Mouse (Mus musculus): ENCODE data around the gene Hoxa1. TPM values are rescaled to one million over a fixed set of nuclear protein-coding genes. Genes with fewer than 3 reads are reported as not detected.

Gene Hoxa1
- total RNA-seq, 2 experiments from 2014 or later: 0.19 to 0.23 TPM

DNA sequence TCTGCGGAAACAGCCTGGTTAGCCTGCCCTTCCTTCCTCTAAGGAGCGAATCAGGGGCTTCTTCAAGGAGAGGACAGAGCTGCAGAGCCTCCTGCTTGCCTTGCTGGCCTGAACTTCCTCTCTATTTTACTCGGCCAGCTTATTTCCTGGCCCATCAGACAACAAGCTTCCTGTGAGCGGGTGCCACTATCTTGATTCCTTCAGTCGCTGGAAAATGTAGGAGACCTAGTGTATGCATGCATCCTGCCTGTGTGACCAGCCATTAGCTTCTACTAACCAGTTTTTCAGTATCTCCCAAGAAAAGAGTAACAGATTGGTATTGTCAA lies 12.7 kb upstream of the Hoxa1 start:
- no peak for DNase-seq

DNA sequence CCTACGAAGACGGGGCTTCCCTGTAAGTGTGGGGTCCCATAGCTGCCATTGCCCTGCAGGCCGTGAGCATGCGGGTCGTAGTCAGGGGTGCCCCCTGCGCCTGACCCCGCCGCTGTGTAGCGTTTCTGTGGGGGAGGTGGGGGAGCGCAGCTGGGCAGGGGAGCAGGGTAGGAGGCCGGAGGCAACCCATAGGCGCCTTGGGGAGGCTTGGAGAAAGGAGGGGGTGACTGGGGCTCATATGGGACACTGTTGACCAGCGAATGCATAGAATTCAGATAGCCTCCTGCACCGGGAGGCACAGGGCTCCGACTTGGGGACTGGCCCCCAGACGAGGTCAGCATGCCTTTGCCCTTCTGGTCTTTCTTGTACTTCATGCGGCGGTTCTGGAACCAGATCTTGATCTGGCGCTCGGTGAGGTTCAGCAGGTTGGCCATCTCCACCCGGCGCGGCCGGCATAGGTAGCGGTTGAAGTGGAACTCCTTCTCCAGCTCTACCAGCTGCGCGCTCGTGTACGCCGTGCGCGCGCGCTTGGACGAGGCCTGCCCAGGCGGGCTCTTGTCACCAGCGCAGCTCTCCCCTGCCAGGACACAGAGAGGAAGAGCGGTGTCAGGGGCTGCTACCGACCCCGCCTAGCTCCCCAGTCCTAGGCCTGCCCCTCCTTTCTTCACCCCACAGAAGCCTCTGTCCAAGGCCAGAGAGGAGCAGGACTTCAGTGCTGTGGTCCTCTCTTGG lies 12.2 kb upstream of the Hoxa1 start:
- no peak for DNase-seq

DNA sequence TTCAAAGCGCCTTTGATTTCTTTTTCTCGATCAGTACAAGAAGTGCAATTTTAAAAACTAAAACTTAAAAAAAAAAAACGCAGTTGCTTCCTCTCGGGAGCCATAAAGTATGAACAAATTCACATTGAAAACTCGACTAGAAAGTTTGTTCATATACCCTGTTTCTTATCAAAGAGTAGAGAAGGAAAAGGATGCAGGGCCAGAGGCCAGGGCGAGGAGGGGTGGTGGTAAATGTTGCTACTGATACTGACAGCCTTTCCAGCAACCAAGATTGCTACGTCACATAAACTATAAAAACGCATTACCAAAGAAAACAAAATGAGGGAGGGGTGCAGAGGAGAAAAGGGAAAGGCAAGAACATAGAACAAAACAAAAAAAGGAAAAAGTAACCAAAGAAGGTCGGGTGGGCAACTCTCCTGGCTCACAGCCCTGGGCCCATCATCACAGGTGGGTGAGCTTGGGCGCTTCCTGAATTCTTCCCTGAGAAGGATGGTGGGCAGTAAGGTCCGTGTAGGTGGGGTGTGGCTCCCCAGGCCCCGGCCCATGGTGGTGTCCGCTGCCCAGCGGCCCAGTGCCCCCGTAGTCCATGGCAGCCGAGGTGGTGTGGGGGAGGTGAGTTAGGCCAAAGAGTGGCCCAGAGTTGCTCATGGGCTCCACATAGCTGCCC lies 11.5 kb upstream of the Hoxa1 start:
- DNase-seq: no peak

DNA sequence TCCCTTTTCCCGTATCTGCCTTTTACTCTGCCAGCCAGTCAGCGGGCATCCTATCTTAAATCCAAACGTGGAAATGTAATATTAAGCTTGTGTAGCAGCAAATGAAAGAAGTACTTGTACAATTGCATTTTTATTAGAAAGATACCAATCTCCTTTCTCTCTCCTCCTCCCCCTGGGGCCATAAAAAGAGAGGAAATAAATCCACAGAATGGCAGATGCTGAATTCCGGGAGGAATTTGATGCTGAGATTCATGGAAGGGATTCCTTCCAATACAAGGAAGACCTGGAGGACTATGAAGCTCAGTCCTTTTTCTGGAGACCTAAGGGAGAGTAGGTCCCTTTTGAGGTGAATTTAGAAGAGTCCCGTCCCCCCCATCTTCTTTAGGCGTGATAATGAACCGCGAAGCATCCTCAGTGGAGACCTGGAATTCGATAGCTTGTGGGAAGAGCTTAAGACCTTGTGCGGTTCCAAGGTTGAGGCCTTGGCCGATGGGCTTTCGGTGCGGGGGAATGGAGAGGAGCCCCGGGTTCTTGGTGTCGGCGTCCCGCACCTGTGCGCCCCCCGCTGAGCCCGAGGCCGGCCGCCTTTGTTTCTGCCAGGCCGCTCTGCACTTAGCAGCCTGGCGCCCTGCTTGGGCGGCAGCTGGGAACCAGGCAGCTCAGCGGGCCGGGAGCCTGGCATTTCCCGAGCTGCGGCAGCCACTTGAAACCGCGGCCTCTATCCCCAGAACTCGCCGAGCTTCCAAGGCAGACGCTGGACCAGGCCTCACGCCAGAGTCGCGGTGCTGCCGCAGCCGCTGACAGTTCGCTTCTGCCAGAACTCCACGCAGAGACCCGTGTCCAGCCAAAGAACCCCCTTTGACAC lies 10.3 kb upstream of the Hoxa1 start:
- DNase-seq: peak; percentile 29

DNA sequence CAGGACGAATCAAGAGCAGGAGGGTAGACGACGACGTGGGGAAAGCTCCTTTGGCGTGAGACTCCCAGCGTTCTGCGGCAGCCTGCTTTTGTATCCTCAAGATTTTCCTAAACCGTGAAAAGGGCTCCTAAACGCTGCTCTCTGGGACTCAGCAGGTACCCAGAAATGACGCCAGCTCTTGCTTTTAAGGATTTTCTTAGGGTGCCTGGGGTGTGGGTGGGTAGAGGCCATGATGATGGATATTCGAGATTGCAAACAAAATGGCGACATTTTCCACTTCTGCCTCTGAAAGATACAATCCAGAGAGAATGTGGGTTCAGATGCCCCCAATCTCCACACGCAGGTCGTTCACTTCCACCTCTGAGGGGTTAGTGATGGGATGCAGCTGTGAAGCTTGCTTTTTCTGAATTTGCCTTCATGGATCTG lies 9.6 kb upstream of the Hoxa1 start:
- DNase-seq: no peak

DNA sequence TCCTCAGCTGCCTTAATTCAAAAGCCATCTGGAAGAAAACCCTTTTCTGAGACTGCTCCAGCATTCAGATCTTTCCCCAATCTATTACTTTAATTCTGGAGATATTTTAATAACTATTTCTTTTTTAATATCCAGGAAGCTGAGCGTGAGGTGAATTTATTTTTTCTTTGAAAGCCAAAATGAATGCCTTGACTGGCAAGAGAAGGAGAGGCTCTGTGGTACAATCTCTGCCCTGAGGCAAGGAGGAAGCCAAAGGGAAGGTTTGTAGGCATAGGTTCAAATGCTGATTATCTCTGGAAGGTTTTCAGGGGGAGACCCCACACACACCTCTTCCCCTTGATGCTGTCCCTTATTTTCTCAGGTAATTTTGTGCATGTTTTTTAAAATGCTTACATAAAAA lies 9.1 kb upstream of the Hoxa1 start:
- DNase-seq: no peak

DNA sequence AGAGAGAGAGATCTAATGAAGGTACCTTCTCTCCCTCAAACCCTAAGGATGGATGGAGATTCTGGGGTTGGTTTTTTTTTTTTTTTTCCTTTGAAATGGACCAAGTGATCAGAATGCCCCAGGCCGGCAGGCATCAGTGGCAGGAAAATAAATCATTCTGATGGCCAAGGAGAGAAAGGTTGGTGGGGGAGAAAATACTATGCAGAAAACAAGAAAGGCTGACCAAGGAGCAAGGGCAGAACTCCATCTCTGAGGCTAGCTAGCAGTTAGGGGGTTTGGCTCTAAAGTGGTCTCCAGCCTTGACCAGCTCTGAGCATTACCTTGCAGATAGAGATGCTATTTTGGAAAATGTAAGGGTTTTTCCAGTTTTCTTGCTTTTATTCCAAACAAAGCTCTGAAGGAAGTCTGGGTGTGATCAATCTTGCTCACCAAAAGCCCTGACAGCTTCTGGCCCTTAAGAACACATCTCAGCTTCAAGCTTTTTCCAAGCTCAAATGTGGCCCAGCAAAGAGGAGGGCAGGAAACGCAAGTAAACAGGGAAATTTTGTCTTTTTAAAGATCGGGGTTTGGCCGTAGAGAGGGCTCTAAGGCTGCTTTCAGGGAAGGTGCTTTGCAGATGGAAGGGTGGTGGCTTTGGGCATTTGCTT lies 8.4 kb upstream of the Hoxa1 start:
- DNase-seq: no peak

DNA sequence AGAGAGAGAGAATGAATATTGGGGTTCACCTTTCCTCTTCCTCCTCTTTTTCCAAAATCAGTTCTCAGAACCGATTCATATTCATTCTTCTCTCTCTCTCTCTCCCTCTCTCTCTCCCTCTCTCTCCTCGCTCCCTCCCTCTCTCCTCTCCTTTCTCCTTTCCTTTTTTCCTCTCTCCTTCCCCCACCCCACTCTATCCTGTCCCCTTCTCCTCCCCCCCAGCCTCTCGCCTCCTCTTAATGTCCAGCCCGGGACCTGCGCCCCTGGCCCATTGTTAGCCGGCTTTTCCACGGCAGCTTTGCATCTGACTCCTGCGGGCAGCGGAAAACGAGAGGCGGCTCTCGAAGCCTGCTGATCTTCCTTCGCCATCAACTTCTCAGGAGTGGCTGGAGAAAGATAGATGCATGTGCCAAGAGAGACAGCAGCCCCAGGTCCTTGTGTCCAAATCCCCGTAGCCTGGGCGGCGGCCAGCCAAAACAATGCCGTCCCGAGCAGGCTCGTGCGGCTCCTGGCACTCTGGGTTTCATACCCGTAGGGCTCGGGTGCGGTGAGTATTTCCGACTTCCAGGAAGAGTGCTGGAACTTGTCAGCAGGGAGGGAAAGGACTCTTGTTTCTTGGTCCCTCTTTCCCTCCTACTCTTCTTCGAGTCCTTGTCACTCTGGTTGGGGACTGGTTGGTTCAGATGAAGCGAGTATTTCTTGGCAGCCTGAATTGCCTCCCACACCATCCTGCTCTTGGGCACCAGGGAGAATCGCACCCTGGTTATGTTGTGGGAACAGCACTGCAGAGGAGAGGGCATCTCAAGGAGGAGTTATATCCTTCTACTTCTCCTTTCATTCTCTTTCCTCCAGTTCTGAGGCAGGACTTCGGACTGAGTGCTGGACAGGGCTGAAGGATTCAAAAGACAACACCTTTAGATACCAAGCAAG lies 7.6 kb upstream of the Hoxa1 start:
- peak; percentile 30 for DNase-seq

DNA sequence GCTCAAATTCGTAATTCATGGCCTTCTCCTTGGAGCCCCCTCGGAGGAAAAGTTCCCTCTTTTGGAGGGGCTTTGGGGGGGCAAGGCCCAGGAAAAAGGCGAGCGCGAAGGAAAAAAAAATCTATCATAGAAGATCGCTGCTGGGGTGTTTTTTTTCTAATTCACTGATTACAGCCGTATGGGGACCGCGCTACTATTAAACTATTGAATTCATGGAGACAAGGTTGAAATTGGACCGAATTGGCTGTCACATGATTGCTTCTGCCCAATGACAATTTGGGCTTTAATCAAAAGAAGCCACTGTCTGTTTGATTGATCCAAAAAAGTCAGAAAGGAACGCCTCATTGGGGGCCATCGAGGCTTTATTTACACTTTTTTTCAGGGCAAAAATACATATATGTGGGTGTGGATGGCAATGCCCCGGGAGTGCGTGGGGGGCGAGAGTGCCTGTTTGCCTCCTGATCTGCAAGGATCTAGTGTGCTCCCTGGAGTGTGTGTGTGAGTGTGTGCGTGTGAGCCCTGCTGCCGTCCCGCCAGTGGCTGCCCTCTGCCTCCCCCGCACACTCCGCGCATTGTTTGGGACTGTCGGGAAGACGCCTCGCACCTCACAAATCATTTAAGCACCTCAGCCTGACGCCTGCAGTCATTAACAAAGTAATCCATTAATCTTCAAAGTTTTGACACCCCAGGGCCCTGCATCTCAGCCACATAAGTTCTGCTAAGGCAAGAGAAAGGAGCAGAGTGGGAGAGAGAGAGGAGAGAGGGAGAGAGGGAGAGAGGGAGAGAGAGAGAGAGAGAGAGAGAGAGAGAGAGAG lies 6.7 kb upstream of the Hoxa1 start, which contains the start of gene Hoxa2:
Gene Hoxa2 (minus strand): TSS at position 206 of the 815 bp plus-strand sequence.
- DNase-seq: peak; percentile 15

DNA sequence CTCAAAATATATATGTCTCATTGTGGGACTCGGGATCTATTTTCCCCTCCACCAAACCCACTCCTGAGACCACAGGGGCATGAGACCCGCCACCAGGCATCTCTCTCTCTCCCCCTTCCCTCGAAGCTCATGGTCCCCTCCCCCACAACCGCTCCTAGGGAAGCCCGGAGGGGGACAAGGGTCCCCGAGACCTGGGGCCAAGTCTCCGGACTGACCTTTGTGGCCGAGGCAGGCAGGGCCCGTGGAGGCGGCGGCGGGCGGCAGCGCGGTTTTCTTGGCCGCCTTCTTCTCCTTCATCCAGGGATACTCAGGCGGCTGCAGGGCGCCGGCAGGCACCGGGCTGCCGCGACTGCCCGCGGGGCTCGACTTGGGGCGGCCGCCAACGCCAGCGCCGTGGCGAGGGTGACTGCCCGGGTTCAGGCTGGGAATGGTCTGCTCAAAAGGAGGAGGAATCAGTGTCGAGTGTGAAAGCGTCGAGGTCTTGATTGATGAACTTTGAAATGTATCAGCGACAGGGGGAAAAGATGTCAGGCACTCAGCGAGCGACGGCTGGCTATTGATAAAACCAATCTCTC lies 6.0 kb upstream of the Hoxa1 start:
- DNase-seq: no peak

DNA sequence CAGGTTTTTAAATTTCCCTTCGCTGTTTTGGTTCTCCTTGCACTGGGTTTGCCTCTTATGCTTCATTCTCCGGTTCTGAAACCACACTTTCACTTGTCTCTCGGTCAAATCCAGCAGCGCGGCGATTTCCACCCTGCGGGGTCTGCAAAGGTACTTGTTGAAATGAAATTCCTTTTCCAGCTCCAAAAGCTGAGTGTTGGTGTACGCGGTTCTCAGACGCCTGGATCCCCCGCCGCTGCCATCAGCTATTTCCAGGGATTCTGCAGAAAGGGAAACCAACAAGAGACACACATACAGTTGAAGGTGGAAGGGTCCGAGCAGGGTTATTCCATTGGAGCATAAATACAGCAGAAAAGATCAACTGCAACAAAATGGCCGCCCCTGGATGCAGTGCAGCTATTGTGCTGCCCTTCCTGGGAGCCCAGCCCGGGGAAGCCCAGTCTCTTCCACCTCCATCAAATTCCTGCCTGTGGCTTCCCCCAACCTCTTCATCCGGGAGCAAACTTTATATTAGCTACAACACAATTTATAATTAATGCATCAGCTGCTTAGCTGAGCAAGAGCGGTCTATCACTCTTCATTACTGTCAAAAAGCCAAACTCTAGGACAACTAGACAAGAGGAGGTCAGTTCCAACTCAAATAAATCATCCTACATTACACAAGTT lies 5.4 kb upstream of the Hoxa1 start:
- DNase-seq: no peak

DNA sequence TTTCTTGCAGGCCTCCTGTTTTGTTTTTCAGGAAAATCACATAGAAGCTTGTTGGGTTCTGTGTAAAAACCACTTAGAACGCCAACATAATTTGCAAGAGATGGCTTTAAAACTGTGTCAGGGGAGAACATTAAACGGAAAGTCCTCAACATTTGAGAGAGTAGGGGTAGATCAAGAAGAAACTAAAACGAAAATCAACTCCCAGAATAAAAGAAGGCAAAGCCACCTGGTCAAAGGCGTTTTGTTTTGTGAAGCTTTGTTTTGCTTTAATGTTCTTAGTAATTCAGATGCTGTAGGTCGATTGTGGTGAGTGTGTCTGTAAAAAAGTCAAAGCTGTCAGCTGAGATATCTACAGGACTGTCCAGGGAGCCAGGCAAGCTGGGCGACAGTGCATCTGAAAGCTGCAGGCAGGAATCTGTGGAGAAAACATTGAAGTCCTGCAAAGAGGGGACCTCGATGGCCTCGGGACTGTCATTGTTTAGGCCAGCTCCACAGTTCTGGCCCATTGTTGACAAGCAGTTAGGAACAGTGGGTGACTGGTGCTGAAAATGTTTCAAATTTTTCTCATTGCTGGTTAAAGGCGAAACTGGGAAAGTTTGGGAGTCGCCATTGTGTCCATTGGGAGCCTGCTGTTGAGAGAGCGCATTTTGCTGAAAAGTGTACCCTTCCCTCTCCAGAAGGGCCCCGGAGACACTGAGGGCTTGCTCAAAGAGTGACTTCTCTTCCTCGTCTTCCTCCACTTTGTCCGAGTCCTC lies 4.7 kb upstream of the Hoxa1 start:
- DNase-seq: no peak

DNA sequence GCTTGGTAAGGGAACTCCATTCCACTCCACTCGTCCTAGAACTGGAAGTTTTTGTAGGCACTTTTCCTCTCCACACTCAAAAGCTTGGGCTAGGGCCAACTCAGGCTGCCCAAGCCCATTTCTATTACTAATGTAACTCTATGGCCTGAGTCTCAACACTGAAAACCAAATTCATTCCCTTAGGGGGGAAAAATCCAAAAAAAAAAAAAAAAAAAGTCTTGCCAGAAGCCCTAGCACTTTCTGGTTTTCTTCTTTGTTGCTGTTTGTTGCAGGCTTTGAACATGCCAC lies 3.9 kb upstream of the Hoxa1 start:
- no peak for DNase-seq

DNA sequence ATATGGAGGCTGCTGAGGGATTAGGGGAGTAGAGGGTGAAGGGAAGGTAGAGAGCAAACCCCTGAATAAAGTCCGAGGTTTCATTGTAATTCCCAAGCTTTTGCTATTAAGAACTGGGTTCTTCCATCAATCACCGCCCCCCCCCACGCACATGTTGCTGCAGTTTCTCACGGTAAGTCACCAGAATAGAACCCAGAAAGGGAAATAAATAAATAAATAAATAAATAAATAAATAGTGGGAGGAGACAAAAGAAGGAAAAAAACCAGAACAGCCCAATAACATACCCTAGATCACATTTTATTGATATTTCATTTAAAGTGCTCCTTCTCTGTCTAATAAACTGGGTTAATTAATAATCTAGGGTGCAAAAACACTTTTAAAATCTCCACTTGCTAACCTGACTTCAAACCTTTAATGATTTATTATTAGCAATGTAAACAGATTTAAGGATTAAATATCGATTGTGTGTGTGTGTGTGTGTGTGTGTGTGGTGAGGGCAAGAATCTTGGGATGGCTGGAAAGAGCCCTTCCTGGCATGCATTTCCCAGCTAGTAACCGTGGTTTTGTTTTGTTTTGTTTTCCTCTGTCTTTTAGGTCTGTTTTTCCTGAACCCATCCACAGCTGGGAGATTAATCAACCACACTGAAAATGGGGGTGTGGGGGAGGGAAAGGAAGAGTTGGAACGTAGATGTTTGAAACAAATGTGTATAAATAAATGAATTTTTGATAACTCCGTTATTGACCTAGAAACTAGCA lies 3.4 kb upstream of the Hoxa1 start:
- DNase-seq: no peak

DNA sequence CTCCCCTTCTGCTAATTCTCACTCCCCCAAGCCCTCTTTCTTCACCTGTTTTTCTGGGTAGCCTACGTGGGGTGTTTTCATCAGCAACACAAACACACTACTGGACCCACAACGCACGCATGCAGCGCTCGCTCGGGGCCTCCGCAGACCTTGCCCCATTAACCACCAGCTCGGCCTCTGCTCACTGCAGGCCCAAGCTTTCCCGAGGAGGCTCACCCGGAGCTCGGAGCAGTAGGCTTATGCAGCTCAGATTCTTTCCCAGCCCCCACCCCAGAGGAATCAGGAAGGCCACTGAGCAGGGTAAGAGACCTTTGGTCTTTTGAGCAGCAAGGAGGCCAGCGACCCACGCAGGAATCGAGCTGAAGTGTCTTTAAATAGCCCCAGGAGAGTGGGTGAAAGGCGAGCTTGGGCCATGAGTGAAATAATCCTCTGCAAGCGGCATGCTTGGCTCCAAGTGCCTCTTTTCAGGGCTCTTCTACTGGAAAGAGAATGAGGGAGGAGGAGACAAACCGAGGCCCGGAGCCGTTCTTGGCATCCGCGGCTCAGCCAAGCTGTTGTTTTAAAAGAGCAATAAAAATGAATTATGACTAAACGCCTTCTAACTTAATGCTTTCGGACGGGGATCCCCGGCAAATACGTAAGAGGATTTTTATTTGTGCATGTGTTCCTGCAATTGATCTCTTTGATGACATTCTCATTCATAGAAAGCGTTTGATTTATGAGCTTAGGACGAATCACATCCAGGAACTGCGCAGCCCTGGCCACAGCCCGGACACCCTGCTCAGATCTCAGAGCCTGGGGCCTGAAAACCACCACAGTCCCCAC lies 2.6 kb upstream of the Hoxa1 start:
- peak; percentile 31 for DNase-seq

DNA sequence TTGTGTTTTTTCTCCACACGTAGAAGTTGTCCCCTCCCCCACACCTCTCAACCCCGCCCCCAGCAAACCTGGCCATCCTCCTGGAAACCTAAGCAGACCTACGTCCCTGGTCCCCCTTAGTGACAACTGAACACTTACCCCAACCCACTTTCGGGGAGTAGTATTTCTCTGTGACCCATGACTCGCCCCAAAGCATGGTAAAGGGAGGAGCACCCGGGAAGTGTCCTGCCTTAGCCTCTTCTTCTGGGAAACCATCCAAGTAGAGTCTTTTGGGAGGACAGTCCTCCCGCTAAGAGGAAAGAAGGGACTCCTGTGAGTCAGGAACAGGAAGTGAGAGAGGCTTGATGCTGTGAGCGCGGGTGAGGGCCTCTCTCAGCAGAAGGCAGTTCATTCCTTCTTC lies 1.9 kb upstream of the Hoxa1 start:
- DNase-seq: no peak

DNA sequence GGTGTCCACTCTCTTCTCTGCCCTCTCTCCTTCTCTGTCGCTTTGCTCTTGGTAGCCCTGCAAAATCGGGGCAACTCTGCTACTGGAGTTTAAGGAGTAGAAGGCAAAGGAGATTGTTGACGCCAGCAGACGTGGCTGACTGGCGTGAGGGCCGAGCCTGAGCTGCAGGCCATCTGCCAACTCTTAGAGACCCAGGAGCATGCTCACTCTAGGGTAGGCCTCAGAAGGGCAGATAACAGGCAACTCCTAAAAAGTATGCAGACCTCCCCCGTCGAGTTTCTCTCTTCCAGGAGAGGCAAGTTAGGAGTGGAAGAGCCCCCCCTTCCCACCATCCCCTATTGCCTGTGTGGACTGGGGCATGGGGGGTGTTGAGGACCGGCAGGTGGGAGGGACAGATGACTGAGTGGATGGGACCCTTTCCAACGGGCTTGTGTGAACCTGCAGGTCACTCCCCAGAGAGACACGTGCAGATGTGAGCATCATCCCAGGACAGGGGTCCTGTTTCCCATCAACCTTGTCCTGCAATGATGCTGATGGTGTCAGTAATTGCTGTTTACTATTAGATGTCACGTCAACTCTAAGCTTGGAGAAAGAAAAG lies 1.1 kb upstream of the Hoxa1 start:
- peak; percentile 29 for DNase-seq
